Mouse (Mus musculus) embryonic fibroblast, embryonic 13.5 days (primary cell): ENCODE data around the gene Pla2g4e.

Experiments
- CTCF ChIP-seq: IDR thresholded peaks from 2 replicates; pipeline ENCODE4 v1.5.1; 2011; ENCODE audit warnings: mild to moderate bottlenecking, control low read depth, low read length, moderate library complexity, borderline replicate concordance; ENCODE audit not compliant: insufficient read depth
- POLR2A ChIP-seq: IDR thresholded peaks from 2 replicates; pipeline ENCODE4 v1.6.1; 2011; ENCODE audit warnings: low read depth, mild to moderate bottlenecking, control low read depth, low read length, moderate library complexity

GRCm38 (mm10) chr2:120149634-120150033, 95.5 kb downstream of the Pla2g4e start:
- no peak for TF ChIP-seq POLR2A
- no peak for TF ChIP-seq CTCF
